Mouse (Mus musculus) limb, embryonic 15.5 days (tissue): ENCODE data around the gene Slc25a51. TPM values are rescaled to one million over a fixed set of nuclear protein-coding genes. Genes with fewer than 3 reads are reported as not detected.
"Not testable (repeated sequence)": the region's sequence is repeated elsewhere in the genome, so short reads cannot be mapped to it uniquely, and the experiment has no call there.

Experiments
- ATAC-seq: fragments of 200-750 bp; cut with Nextera tagmentation; 2 replicates; pipeline ENCODE4 v1.8.0; 2017; ENCODE audit warnings: low read depth, moderate TSS enrichment; ENCODE audit not compliant: insufficient number of reproducible peaks, low FRiP score, low TSS enrichment
- H3K27ac ChIP-seq: fragments of 300-500 bp; sonication (generic); 2 replicates; pipeline ENCODE4 v1.5.1; 2015; ENCODE audit warnings: moderate library complexity, mild to moderate bottlenecking, inconsistent platforms
- H3K27me3 ChIP-seq: fragments of 300-500 bp; sonication (generic); 2 replicates; pipeline ENCODE4 v1.6.1; 2015; ENCODE audit warnings: inconsistent platforms
- H3K36me3 ChIP-seq: fragments of 300-500 bp; sonication (generic); 2 replicates; pipeline ENCODE4 v1.6.1; 2015; ENCODE audit warnings: inconsistent platforms
- H3K4me1 ChIP-seq: fragments of 300-500 bp; sonication (generic); 2 replicates; pipeline ENCODE4 v1.6.1; 2015; ENCODE audit warnings: inconsistent platforms
- H3K4me2 ChIP-seq: fragments of 300-500 bp; sonication (generic); 2 replicates; pipeline ENCODE4 v1.6.1; 2015; ENCODE audit warnings: mild to moderate bottlenecking, inconsistent platforms
- H3K4me3 ChIP-seq: fragments of 300-500 bp; sonication (generic); 2 replicates; pipeline ENCODE4 v1.5.1; 2015; ENCODE audit warnings: mild to moderate bottlenecking, inconsistent platforms
- H3K9ac ChIP-seq: fragments of 300-500 bp; sonication (generic); 2 replicates; pipeline ENCODE4 v1.6.1; 2015; ENCODE audit warnings: inconsistent platforms
- H3K9me3 ChIP-seq: fragments of 300-500 bp; sonication (generic); 2 replicates; pipeline ENCODE4 v1.6.1; 2016; ENCODE audit warnings: inconsistent platforms
- WGBS: fragments of 180-500 bp; shearing (Covaris S2); methylation state at CpG from one replicate; pipeline ENCODE4 v1.1.7; 2015; 5-methylcytosine and 5-hydroxymethylcytosine counted together
- polyA plus RNA-seq: library from polyadenylated mRNA; unstranded; fragments of >200 nt; fragmentation: Nextera tagmentation; extraction: Ambion mirVana; gene quantifications from 2 replicates; pipeline ENCODE4 v1.2.1, GENCODE M21; 2015

Slc25a51 gene
- polyA plus RNA-seq, 1 experiment from 2014 or later: 61.8 TPM

DNA sequence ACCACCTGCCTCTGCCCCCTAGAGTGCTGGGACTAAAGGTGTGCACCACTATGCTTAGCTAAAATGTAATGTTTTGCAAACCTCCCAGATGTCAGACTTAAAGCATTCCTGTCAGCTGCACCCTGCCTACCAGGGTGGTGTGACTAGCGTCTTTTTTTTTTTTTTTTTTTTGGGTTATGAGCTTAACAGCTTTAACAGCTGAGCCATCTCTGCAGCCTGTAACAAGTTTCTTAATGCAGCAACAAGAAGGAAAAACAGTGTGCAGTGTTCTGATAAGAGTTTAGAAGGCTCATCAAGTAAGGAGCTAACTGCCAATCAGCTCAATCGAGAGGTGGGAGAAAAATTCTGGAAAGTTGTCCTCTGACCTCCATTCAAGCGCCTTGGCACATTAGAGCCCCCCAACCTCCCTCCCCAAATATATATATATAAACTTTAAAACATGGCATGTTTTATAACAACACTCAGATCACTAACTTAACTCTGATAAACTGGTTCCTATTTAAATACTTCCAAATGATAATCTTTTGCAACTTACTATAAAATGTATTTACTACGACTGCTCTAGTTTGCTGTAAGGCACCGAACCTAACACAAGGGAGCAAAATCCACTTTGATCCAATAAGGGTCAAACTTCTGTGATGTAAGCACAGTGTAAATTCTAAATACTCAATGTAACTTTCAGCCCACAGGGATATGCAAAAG is 1.4 kb downstream of the Slc25a51 start:
- no peak for ATAC-seq

DNA sequence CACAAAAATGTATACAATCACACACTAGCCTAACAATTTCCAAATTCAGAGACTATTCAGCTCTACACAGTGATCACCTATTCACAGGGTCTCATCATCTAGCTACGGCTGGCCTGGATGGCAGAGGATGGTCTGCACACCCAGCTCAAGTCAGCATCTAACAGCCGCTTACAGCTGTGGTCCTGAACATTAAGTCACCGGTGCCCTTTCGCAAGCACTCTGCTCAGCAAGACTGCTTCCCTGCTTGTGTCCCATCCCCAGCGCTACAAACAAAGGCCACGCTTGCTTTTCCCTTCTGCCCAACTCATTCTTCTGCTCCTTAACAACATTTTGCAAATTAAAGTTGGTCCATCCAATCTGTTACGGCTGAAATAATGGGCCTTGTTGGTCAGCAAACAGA is 2.2 kb downstream of the Slc25a51 start:
- 81% methylated on average over 7 of the region's 7 CpGs for WGBS
- no peaks in the 10 kb centered on the region for H3K27me3 ChIP-seq
- H3K9ac ChIP-seq: no peak overlapping the region
- H3K4me3 ChIP-seq: no peak overlapping the region
- peaks cover 23% of the 10 kb centered on the region for H3K4me1 ChIP-seq
- H3K36me3 ChIP-seq: peaks cover 30% of the 10 kb centered on the region
- ATAC-seq: no peak
- H3K9me3 ChIP-seq: no peaks in the 10 kb centered on the region
- H3K27ac ChIP-seq: no peak overlapping the region
- no peak overlapping the region for H3K4me2 ChIP-seq

More for the DNA sequence above, 1.4 kb downstream of the Slc25a51 start:
- H3K4me1 ChIP-seq: peaks cover 23% of the 10 kb centered on the region
- peaks cover 25% of the 10 kb centered on the region for H3K36me3 ChIP-seq
- no peak overlapping the region for H3K9ac ChIP-seq
- no peaks in the 10 kb centered on the region for H3K27me3 ChIP-seq
- H3K4me3 ChIP-seq: peak overlapping the region; percentile 98
- WGBS: 40% methylated on average over 5 of the region's 5 CpGs
- H3K27ac ChIP-seq: no peak overlapping the region
- no peaks in the 10 kb centered on the region for H3K9me3 ChIP-seq
- peak overlapping the region; percentile 81 for H3K4me2 ChIP-seq

DNA sequence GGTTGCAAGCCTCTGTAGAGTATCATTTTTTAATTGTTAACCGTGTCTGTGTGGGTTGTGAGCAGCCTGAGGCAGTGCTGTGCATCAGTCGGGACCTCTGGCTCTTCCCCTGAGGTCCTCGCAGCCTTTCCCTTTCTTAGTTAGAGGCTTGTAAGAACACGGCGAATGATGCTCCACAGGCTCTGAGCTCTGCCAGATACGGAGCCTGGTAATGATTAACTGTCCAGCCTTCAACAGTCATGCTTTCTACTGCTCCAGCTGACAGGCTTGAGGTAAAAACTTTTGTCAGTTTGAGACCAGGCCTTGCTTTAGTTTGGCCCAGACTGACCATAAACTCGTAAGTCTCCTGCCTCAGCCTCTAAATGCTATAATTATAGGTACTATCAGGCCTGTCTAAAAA is 3.3 kb downstream of the Slc25a51 start:
- no peak for ATAC-seq
- Histone ChIP-seq H3K27ac (no peak overlapping the region), H3K4me1 (peaks cover 23% of the 10 kb centered on the region), H3K27me3 (no peaks in the 10 kb centered on the region), H3K4me2 (no peak overlapping the region), H3K36me3 (peaks cover 34% of the 10 kb centered on the region), H3K9me3 (no peaks in the 10 kb centered on the region), H3K4me3 (no peak overlapping the region), H3K9ac (no peak overlapping the region)
- WGBS: 55% methylated on average over 7 of the region's 7 CpGs

DNA sequence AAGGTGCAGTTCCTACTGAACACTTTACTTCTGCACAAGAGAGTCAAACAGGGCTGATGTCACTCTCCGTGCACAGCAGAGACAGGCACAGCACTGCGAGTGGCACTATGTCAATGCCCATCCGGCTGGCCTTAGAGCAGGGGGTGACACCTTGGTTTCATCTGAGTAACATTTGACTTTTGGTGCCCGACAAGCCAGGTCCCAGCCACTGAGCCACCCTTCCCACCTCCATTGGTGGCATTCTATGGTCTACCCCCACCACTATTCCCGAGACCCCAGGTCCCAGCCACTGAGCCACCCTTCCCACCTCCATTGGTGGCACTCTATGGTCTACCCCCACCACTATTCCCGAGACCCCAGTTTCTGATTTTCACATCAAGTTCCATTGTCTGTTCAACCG is 4.5 kb downstream of the Slc25a51 start:
- WGBS: 92% methylated on average over 7 of the region's 7 CpGs

DNA sequence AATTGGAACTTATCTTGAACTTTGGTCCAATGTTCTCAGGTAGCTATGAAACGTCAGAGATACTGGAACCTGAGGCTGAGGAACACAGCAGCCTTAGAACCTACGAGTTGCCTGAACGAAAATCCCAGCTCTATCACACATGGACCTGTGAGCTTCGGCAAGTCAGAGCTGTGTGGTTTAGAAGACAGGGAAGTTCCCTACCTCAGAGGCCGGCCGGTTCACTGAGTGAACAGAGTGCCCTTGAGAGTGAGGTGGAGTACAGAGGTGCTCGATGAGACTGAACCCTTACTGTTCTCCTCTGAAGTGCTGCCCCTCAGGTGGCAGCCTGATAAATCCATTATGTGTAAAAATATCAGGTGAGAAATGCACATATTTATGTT is 5.1 kb downstream of the Slc25a51 start:
- Histone ChIP-seq H3K4me3 (no peak overlapping the region), H3K9ac (no peak overlapping the region), H3K27ac (no peak overlapping the region), H3K4me1 (peaks cover 19% of the 10 kb centered on the region), H3K4me2 (no peak overlapping the region), H3K9me3 (no peaks in the 10 kb centered on the region), H3K36me3 (peaks cover 50% of the 10 kb centered on the region), H3K27me3 (no peaks in the 10 kb centered on the region)
- no peak for ATAC-seq
- WGBS: 88% methylated on average over 7 of the region's 7 CpGs

More for the DNA sequence above, 4.5 kb downstream of the Slc25a51 start:
- H3K9me3 ChIP-seq: no peaks in the 10 kb centered on the region
- peaks cover 21% of the 10 kb centered on the region for H3K4me1 ChIP-seq
- H3K4me2 ChIP-seq: no peak overlapping the region
- no peak overlapping the region for H3K4me3 ChIP-seq
- peaks cover 45% of the 10 kb centered on the region for H3K36me3 ChIP-seq
- no peak overlapping the region for H3K27ac ChIP-seq
- no peak overlapping the region for H3K9ac ChIP-seq
- no peaks in the 10 kb centered on the region for H3K27me3 ChIP-seq
- no peak for ATAC-seq

DNA sequence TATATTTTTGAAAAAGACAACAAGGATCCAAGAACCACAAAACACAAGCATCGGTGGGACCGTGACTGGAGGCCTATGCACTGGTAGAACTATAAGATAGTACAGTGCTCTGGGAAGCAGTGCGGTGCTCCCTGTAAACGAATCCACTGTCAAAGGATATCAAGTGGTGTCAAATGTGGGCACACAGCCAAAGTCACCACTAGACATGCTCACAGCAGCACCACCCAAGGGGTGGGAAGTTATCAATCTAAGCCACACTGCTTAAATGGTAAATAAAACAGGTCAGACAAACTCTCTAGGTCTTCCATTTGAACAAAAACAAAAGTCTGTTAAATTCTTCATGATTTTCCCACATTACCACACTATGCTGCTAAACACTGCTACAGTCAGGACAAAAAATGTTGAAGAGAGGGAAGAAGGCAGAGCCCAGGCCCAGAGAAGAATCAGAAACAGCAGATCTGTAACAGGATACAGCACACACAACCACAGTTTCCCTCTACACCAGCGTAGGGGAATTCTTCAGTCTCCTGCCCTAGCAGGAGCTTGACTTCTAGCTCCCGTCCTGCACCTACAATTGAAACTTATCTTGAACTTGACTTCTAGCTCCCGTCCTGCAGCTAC is 5.6 kb downstream of the Slc25a51 start:
- WGBS: 82% methylated on average over 7 of the region's 7 CpGs
- H3K27me3 ChIP-seq: no peaks in the 10 kb centered on the region
- no peak for ATAC-seq
- H3K36me3 ChIP-seq: peaks cover 53% of the 10 kb centered on the region
- no peak overlapping the region for H3K27ac ChIP-seq
- no peak overlapping the region for H3K4me2 ChIP-seq
- H3K4me1 ChIP-seq: peaks cover 19% of the 10 kb centered on the region
- H3K9ac ChIP-seq: no peak overlapping the region
- H3K4me3 ChIP-seq: no peak overlapping the region
- H3K9me3 ChIP-seq: no peaks in the 10 kb centered on the region

DNA sequence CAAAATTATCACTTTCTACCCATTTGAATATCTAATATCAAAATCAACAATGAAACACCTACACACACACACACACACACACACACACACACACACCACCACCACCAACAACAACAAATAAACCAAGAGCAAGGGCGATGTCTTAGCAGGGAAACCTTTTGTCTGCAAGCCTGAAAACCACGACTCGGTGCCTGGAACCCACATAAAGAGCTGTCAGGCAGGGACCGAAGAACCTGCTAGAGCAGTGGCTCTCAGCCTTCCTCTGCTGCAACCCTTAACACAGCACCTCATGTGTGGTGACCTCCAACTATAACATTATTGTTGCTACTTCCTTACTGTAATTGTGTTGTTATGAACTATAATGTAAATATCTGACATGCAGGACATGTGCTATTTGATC is 6.3 kb downstream of the Slc25a51 start:
- Histone ChIP-seq H3K4me2 (no peak overlapping the region), H3K27ac (no peak overlapping the region), H3K36me3 (peaks cover 59% of the 10 kb centered on the region), H3K27me3 (no peaks in the 10 kb centered on the region), H3K9me3 (no peaks in the 10 kb centered on the region), H3K9ac (no peak overlapping the region), H3K4me1 (peaks cover 13% of the 10 kb centered on the region), H3K4me3 (no peak overlapping the region)
- 92% methylated on average over 4 of the region's 4 CpGs for WGBS
- no peak for ATAC-seq

DNA sequence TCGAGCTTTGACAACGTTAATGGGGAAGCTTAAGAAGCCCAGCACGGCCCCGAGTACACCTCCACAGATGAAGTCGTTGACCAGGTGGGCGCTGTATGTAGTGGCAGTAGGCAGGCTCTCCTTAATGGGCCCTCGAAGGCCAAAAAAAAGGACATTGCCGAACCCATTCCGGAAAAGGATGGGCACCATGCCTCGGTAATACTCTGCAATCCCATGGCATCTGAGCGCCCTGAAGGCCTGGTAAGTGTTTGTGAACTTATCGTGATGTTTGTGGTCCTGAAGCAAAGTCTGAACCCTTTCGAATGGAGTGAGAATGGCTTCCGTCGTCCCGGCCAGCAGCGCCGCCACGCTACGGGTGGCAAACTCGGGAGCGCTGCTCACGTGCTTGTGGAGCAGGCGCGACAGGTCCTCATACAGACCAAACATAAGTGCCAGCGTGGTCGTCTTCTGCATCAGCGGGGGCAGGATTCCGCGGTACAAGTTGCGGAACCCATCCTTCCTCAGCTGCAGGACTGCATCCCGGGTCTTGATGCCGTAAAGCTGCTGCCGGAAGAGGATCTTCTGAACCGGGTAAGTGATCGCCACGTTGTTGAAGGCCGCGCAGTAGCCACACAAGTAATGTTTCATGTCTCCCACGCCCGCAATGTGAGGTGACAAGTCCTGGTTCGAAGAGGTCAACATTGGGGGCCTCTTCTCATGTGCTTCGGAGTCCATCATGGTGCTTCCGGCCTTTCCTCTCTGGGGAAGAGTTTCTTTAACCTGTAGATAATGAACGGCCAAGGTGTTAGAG is 8.9 kb downstream of the Slc25a51 start:
- Histone ChIP-seq H3K9ac (no peak overlapping the region), H3K9me3 (no peaks in the 10 kb centered on the region), H3K27me3 (no peaks in the 10 kb centered on the region), H3K4me1 (no peaks in the 10 kb centered on the region; the same call in 1 of the 2 replicates), H3K4me2 (no peak overlapping the region), H3K27ac (no peak overlapping the region), H3K4me3 (no peak overlapping the region), H3K36me3 (peaks cover 64% of the 10 kb centered on the region)
- WGBS: 95% methylated on average over 45 of the region's 45 CpGs
- no peak for ATAC-seq

DNA sequence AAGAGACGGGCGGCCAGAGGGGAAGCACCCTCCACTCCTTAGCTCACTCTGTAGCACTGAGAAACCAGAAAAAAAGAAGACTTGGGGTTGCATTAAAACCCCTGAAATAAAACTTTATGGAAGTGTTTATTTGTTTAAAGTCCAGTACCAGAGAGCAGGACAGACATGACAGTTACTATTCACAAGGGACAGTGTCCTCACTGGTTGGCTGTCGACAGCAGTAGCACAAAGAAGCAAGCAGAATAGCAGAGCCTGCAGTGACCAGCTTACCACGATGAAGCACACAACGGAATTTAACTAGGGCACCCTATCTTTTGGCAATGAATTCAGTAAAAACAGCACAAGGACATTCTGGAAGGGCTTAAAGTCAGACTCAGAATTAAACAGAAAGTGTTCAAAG is 10.3 kb downstream of the Slc25a51 start:
- not testable (repeated sequence) for H3K9ac ChIP-seq, H3K27ac ChIP-seq, H3K4me1 ChIP-seq, H3K9me3 ChIP-seq, H3K4me2 ChIP-seq, H3K4me3 ChIP-seq, ATAC-seq, H3K27me3 ChIP-seq
- 76% methylated on average over 5 of the region's 5 CpGs for WGBS
- H3K36me3 ChIP-seq: peaks cover 51% of the 10 kb centered on the region

DNA sequence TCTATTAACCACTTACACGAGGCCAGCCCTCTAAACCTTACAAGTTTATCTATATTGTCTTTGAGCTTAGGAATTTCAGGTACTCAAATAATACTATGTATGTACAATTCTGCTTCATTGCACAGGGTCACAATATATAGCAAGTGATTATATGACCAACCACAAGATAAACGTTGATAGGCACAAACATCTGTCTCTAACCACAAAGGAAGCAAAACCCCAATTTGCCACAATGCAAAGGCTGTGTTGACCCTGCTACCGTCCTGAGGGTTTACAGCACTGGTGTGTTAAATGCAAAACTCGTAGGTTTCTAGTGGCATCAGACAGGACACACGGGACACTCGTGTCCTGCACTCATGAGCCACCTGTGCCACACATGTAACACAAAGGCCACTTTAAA is 12.4 kb downstream of the Slc25a51 start:
- not testable (repeated sequence) for H3K27me3 ChIP-seq, H3K4me1 ChIP-seq, H3K9ac ChIP-seq, H3K9me3 ChIP-seq, H3K4me3 ChIP-seq, ATAC-seq, H3K4me2 ChIP-seq, H3K27ac ChIP-seq
- 85% methylated on average over 6 of the region's 6 CpGs for WGBS
- H3K36me3 ChIP-seq: peaks cover 33% of the 10 kb centered on the region

DNA sequence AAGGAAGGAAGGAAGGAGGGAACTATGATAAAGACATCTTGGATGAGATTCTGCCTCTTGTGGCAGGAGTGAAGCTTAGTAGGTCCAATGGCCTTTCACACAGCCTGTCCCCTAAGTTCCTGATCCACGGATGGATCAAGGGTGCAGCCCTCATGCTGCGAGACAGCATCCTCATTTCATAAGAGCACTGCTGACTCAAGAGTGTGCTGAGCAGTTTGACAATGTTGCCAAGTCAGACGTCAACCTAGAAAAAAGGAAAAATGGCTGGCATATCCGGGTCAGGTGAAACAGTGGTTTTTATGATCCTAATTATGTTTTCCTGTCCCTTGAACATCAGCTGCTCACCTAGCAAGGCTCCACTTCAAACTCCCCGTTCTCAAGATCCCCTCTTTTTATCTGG is 14.9 kb downstream of the Slc25a51 start:
- H3K4me1 ChIP-seq: no peaks in the 10 kb centered on the region
- no peak overlapping the region for H3K4me3 ChIP-seq
- no peak overlapping the region for H3K4me2 ChIP-seq
- 74% methylated on average over 5 of the region's 5 CpGs for WGBS
- ATAC-seq: no peak
- no peaks in the 10 kb centered on the region for H3K27me3 ChIP-seq
- peaks cover 15% of the 10 kb centered on the region for H3K36me3 ChIP-seq
- no peak overlapping the region for H3K9ac ChIP-seq
- H3K9me3 ChIP-seq: no peaks in the 10 kb centered on the region
- H3K27ac ChIP-seq: no peak overlapping the region

DNA sequence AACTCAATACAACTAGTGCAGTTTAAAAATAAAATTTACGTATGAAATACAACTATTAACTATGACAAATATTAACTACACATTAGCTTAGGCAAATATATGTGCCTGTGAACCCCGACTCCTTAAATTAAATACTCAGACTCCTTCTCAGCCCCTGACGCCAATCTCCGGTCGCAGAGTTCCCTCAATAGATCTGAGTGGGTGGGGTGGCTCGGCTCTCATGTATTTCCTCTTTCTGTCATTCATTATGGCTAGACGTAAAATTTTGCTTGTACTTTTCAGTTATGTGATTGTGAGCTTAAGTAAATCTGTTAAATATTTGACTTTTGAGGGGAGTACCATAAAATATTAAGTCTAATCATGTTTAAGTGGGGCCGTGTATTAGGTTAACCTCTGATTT is 15.6 kb downstream of the Slc25a51 start:
- H3K4me2 ChIP-seq: no peak overlapping the region
- ATAC-seq: no peak
- WGBS: 70% methylated on average over 8 of the region's 8 CpGs
- H3K9ac ChIP-seq: no peak overlapping the region
- H3K36me3 ChIP-seq: peaks cover 12% of the 10 kb centered on the region; the same call in 1 of the 2 replicates
- H3K4me3 ChIP-seq: no peak overlapping the region
- no peaks in the 10 kb centered on the region for H3K9me3 ChIP-seq
- H3K27me3 ChIP-seq: no peaks in the 10 kb centered on the region
- no peak overlapping the region for H3K27ac ChIP-seq
- no peaks in the 10 kb centered on the region for H3K4me1 ChIP-seq
